Comparison of ENCODE assay signal across 23 mouse cellular contexts in the genomic region with DNA sequence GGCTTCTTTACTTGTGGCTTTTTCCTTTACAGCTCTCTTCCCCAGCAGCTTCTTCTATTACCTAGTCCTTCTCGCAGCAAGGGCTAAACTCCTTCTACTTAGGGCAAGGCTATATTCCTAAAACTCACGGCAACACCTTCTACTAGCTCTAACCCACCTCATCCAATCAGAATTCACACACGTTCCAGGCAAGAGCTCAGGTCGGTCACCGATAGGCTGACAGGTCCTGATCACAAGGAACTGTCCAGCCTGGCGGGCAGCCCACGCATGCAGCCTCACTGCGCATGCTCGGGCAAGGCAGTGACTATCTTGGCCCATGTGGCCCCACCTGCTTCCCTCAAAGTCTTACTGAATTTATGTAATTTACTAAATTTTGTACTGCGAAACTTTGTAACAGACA.
"Had no signal": no experiment of that assay in that cellular context is flagged by ENCODE, and none has a peak within 500 bp of the region (broad histone marks: within the 10 kb centered on the region; RNA-seq: fewer than 3 reads in every experiment).

No protein-coding gene starts in this region.

- H3K4me1 ChIP-seq: limb, embryonic 10.5 days; limb, embryonic 13.5 days; liver, embryonic 12.5 days; liver, embryonic 15.5 days; lung, embryonic 15.5 days; megakaryocyte, embryonic 14.5 days; midbrain, embryonic 10.5 days; midbrain, embryonic 13.5 days had no signal

- H3K9ac ChIP-seq: limb, embryonic 13.5 days; liver, embryonic 12.5 days; liver, embryonic 15.5 days; lung, embryonic 15.5 days; midbrain, embryonic 13.5 days had no signal

- H3K4me2 ChIP-seq: limb, embryonic 13.5 days; liver, embryonic 12.5 days; liver, embryonic 15.5 days; lung, embryonic 15.5 days; midbrain, embryonic 13.5 days had no signal

- DNase-seq: kidney, adult 8-10 months; kidney, postnatal 14 days; layer of hippocampus, adult 9-11 months; liver; lung, adult 18-20 months; lung, postnatal 10 days; lung, postnatal 36 days; right cerebral cortex, adult 18-20 months; right cerebral cortex, postnatal 14 days; right cerebral cortex, postnatal 4 days; thymus, adult 2 months; thymus, postnatal 14 days; thymus, postnatal 4 days had no signal

- H3K4me3 ChIP-seq: layer of hippocampus, adult 2 months; limb, embryonic 10.5 days; limb, embryonic 13.5 days; liver, embryonic 12.5 days; liver, embryonic 15.5 days; lung, embryonic 15.5 days; megakaryocyte, embryonic 14.5 days; midbrain, embryonic 10.5 days; midbrain, embryonic 13.5 days had no signal

- H3K36me3 ChIP-seq: limb, embryonic 10.5 days; limb, embryonic 13.5 days; liver, embryonic 12.5 days; liver, embryonic 15.5 days; lung, embryonic 15.5 days; midbrain, embryonic 10.5 days; midbrain, embryonic 13.5 days had no signal

- H3K27ac ChIP-seq: layer of hippocampus, adult 2 months; limb, embryonic 10.5 days; limb, embryonic 13.5 days; liver, embryonic 12.5 days; liver, embryonic 15.5 days; lung, embryonic 15.5 days; midbrain, embryonic 10.5 days; midbrain, embryonic 13.5 days; stomach, postnatal 0 days had no signal

- H3K27me3 ChIP-seq: limb, embryonic 13.5 days; liver, embryonic 12.5 days; liver, embryonic 15.5 days; lung, embryonic 15.5 days; megakaryocyte, embryonic 14.5 days; midbrain, embryonic 13.5 days had no signal
